Mouse (Mus musculus) liver, adult 2 months (tissue): Measurements from ENCODE around the gene Ptgfrn.

Experiments
- CTCF ChIP-seq: fragments of 200-500 bp; IDR thresholded peaks from 2 replicates; pipeline ENCODE4 v1.5.1; 2011; ENCODE audit warnings: low read depth, low read length, control low read depth
- POLR2A ChIP-seq: fragments of 200-500 bp; IDR thresholded peaks from 2 replicates; pipeline ENCODE4 v1.6.1; 2011; ENCODE audit warnings: low read length, control low read depth; ENCODE audit not compliant: insufficient read depth; ENCODE audit errors: extremely low read depth

DNA sequence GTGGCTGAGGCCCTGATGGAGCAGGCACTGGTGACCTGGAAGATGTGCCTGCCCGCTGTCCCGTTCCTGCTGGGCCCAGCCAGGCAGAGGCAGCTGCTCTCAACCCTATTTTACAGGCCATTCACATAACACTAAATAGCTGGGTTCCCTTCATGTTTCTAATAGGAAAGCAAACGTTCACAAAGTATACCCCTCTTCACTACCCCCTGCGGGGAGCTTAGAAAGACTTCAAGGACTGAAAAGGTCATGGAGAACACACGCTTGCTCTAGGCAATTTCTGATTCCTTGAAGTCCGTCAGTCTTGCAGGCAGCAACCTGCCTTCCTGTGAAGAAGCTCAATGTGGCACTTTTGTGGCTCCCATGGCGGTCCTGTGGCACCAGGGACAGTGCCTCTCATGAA is 68.1 kb downstream of the Ptgfrn start:
- no peak for TF ChIP-seq CTCF
- no peak for TF ChIP-seq POLR2A
